Mouse (Mus musculus) cerebral cortex, adult 2 months (tissue): ENCODE measurements around the gene Rab34.

ENCODE experiments used
- WGBS: fragments of 180-500 bp; shearing (Covaris S2); methylation state at CpG from one replicate; pipeline ENCODE4 v1.1.7; 2018; 5-methylcytosine and 5-hydroxymethylcytosine counted together

Gene Rab34

GRCm38 (mm10) chr11:78188331-78189233 lies at the start of gene Rab34:
Rab34 (plus strand) TSS chr11:78188430.
- WGBS, result under 1% methylated on average over 80 of the region's 80 CpGs

- 82% methylated on average over 5 of the region's 5 CpGs for WGBS
Measured at GRCm38 (mm10) chr11:78140665-78141064, 47.6 kb upstream of the Rab34 start.

- 79% methylated on average over 2 of the region's 2 CpGs for WGBS
Measured at GRCm38 (mm10) chr11:78143520-78143919, 44.7 kb upstream of the Rab34 start.

GRCm38 (mm10) chr11:78146168-78146567 lies 42.1 kb upstream of the Rab34 start:
- WGBS, result 80% methylated on average over 5 of the region's 5 CpGs

- WGBS, result 80% methylated on average over 6 of the region's 6 CpGs
Measured at GRCm38 (mm10) chr11:78146707-78147543, 41.3 kb upstream of the Rab34 start.

GRCm38 (mm10) chr11:78151161-78151560 lies 37.1 kb upstream of the Rab34 start:
- WGBS, result 34% methylated on average over 1 of the region's 1 CpGs

- 24% methylated on average over 9 of the region's 9 CpGs for WGBS
Measured at GRCm38 (mm10) chr11:78152299-78153231, 35.7 kb upstream of the Rab34 start.

- 57% methylated on average over 13 of the region's 13 CpGs for whole genome bisulfite sequencing
Measured at GRCm38 (mm10) chr11:78153778-78154177, 34.5 kb upstream of the Rab34 start.

- 77% methylated on average over 5 of the region's 5 CpGs for WGBS
Measured at GRCm38 (mm10) chr11:78155674-78156073, 32.6 kb upstream of the Rab34 start.

GRCm38 (mm10) chr11:78156156-78156699 lies 32.0 kb upstream of the Rab34 start:
- 73% methylated on average over 6 of the region's 6 CpGs for WGBS

GRCm38 (mm10) chr11:78159096-78159495 lies 29.1 kb upstream of the Rab34 start:
- WGBS, result 11% methylated on average over 2 of the region's 2 CpGs

GRCm38 (mm10) chr11:78159557-78159956 lies 28.7 kb upstream of the Rab34 start:
- 71% methylated on average over 7 of the region's 7 CpGs for WGBS

GRCm38 (mm10) chr11:78160171-78160570 lies 28.1 kb upstream of the Rab34 start:
- 85% methylated on average over 18 of the region's 18 CpGs for WGBS

- 80% methylated on average over 3 of the region's 3 CpGs for WGBS
Measured at GRCm38 (mm10) chr11:78160675-78161074, 27.6 kb upstream of the Rab34 start.

GRCm38 (mm10) chr11:78161169-78161568 lies 27.1 kb upstream of the Rab34 start:
- 90% methylated on average over 14 of the region's 14 CpGs for WGBS

GRCm38 (mm10) chr11:78161968-78162367 lies 26.3 kb upstream of the Rab34 start:
- WGBS, result 37% methylated on average over 4 of the region's 4 CpGs

- 49% methylated on average over 6 of the region's 6 CpGs for WGBS
Measured at GRCm38 (mm10) chr11:78162504-78162903, 25.7 kb upstream of the Rab34 start.

- 95% methylated on average over 2 of the region's 2 CpGs for WGBS
Measured at GRCm38 (mm10) chr11:78163045-78163444, 25.2 kb upstream of the Rab34 start.

- 6% methylated on average over 22 of the region's 22 CpGs for WGBS
Measured at GRCm38 (mm10) chr11:78163681-78164603, 24.3 kb upstream of the Rab34 start.

- 1% methylated on average over 14 of the region's 14 CpGs for WGBS
Measured at GRCm38 (mm10) chr11:78164604-78164923, 23.7 kb upstream of the Rab34 start.
